Mouse (Mus musculus) kidney, postnatal 4 days (tissue): ENCODE data around the gene Gm49661.

Experiments used
- DNase-seq, 2 experiments: peaks; one replicate each; pipeline ENCODE4 v3.0.0; 2021; ENCODE audit warnings: mixed read lengths in 2 of 2

The Gm49661 gene

DNA sequence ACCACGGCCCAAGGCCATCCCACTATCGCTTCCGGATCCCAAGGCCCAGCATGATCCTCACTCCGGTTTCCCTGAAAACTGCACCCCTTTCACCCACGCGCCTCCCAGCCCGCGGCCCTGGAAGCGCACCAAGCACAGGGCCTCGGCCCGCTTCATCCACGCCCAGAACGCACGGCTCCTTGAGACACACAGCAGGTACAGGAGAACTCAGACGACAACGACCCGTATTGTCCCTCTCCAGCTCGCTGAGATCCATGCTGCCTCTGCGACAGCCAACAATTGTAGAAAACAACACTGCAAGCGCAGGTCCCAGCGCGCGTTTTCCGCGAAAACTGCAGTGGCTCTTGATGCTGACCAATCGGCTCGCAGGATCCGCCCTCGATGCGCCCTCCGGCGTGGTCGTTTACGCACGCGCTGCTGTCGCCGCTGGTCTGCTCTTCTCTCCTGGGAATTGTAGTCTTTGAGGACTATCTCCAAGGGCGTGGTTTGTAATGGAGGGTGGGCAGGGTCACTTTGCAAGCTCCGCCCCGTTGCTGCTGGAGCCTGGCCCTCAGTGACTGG, 3.4 kb downstream of the Gm49661 start:
- DNase-seq, result peak; percentile 95 to 97

DNA sequence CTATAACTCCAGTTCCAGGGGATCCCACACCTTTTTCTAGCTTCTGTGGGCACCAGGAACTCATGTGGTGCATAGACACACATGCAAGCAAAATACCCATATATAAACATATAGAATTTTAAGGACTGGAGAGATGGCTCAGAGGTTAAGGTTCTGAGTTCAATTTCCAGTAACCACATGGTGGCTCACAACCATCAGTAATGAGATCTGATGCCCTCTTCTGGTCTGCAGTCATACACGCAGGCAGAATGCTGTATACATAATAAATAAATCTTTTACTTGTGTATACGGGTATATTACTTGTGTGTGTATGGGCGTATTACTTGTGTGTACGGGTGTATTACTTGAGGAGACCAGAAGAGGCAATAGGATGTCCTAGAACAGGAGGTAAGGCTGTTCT, 5.3 kb downstream of the Gm49661 start:
- DNase-seq, result no peak

DNA sequence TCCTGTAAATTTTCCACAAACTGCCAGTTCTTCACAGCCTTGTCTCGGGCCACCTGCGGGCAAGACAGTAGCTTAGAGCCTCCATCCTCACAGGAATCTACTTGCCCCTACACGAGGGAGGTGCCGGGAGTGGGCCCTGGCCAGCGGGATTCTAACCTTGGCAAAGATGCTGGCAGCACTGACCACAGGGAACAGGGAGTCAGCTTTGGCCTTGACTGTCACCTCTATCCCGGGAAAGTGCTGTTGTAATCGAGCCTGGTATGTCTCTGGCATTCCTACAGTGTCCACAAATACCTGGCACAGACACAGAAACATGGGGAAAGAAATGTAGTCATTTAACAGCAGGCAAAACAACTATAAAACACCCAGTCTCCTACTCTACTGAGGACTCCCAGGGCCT, 9.4 kb downstream of the Gm49661 start:
- DNase-seq, result no peak

DNA sequence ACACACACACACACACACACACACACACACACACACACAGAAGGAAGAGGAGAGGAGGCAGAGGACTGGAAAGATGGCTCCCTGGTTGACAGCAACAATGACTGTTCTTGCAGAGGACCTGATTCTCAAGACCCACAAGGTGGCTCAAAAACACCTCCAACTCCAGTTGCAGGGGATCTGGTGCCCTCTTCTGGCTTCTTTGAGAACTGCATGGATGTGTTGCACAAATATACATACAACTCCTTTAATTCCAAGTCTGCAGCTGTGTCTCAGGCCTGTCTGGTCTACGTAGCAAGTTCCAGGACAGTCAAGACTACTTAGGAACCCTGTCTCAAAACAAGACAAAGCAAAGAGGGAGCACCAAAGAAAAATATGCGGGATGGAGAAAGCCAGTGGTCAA, 12.5 kb downstream of the Gm49661 start:
- DNase-seq, result peak; percentile 83 to 86

DNA sequence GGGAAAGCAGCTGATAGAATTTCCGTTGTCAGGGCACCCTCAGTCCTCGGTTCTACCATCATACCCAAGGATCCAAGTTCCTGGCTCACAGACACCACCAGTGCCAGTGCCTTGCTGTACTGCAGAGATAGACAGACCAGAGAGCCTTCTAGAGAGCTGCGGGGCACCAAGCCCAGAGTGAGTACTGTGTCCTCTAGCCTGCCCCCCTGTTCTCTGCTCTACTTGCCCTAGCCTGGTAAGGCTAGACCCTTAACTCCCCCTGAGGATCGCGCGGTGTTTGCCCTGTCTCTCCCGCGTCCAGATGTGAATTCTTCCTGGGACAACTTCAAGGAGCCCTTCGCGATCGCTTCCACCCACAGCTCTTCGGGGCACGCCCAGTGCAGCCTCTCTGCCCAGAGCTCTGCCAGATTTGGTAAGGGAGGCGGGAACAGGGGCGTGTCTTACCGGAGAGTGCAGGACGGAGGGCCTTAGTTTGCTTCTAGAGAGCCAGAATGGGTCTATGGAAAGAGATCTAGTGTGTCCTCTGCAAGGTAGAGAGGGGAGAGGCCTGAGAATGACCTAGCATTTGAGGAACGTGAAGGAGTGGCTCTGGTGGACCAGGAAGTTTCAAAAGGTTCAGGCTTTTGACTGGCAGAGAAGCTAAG, 16.5 kb downstream of the Gm49661 start:
- DNase-seq, result peak; percentile 43 to 57

DNA sequence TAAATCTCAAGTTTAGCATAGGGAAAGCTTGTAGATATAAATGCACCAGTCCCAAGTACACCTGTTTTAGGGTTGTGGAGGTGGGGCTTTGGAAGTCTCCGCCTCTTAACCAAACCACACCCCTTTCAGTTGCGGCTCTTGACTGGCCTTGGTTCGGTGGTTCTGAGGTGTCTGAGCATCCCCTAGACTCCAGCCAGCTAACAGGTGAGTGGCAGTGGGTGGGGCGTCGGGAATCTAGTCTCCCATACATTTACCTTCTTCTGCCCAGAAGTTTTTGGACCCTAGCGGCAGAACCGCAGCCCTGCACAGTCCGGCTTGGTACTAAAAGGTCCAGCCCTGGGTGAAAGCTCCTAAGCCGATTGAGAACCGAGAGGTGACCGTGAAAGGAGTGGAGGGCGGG, 19.5 kb downstream of the Gm49661 start:
- no peak for DNase-seq

DNA sequence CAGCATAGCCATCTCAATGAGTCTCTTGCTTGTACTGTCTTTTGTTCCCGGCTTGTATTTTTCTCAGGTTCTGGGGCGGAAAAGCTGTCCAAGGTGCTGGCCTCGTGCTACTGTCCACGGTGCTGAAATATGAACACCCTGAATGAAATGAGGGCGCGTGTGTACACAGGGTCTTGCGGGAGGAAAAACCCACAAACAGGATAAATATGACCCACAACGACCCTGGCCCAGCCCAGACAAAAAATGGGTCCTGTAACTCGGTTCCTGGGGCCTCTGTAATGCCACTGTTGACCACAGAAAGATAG, 22.0 kb downstream of the Gm49661 start:
- peak; percentile 79 to 80 for DNase-seq

DNA sequence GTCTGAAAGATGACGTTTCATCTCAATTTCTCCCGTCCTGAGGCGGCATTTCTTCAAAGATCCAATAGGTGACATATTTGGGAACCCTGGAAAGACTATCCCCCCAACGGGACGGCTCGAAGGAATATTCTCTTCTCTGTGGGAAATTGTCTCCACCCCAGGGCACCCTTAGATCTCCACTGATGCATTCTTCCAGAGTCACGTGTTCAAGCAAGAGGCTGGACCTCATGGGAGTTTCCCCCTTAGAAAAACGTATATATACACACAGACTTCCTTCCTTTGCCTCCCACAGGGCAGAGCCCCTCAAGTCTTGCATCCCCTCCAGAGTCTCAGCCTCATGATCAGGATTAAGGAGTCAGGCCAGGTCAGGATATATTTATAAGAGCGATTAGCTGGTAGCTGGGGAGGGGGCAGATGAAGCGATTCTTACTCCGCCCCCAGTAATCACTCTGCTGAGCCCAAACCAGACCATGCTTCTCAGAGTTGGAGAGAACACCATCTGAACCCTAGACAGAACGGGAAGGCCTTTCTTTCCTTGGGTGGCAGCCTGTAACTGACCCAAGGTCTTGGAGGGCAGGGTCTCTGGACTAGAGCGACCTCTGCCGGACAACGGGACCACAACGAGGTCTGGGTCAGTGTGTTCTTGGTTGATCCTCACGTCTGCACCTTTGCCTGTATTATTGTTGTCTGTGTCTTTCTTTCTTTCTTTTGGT, 22.5 kb downstream of the Gm49661 start, which contains the start of gene Rtbdn:
Rtbdn (plus strand) TSS at position 464 of the 713 bp plus-strand sequence.
- no peak for DNase-seq

DNA sequence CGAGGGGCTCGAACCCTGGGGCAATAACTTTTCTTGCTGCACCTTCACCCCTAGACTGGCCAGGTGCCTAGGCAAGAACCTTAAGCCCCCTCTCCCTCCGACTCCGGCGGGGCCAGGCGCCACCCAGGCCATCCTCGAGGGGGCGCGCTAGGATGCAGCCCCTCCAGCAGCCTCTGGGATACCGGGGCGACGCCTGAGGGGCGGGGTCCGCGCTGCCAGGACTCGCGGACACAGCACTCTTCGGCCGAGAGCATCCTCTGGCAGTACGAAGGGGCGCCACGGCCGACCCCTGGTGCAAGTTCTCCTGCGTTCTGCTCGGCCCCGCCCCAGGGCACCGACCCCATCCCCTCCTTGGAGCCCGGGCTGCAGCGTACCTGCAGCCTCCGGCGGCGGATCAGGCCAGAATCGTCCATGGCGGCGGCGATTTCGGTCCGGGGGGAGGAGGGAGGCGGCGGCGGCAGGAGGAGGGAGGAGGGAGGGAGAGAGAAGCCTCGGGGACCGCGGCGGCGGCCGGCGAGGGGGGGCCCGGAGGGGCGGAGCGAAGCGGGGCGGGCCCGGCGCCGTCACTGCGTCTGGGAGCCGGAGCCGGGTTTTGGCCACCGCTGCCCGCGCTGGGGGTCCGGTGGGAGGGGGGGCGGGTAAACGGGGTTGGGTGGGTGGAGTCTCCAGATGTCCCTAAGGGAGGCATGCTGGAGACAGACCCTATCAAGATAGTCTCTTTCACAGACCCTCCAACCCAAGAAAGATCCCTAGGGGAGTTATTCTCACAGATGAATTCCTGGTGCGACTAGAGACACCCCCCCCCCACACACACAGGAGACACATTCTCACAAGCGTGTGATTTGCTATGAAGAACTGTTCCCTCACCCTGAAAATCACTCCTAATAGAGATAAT, 23.4 kb downstream of the Gm49661 start:
- peak in 1 of 2 experiments; percentile 21 for DNase-seq

DNA sequence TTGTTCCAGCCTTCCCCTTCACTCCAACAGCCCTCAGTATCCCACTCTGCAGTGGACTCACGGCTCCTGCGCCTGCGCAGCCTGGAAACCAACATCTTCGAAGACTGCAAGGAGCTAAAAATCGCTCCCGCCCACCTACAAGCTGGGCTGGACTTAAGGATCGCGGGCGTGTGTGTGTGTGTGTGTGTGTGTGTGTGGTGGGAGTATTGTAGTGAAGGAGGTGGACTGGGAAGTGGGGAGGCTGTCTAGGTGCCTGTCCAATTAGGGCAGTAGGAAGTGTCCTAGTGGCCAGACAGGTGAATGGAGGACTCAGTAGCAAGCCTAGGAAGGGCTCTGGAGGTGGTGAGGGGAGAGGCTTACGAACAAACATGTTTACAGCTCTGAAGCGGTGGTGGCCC, 24.0 kb downstream of the Gm49661 start:
- DNase-seq, result peak in 1 of 2 experiments; percentile 16

DNA sequence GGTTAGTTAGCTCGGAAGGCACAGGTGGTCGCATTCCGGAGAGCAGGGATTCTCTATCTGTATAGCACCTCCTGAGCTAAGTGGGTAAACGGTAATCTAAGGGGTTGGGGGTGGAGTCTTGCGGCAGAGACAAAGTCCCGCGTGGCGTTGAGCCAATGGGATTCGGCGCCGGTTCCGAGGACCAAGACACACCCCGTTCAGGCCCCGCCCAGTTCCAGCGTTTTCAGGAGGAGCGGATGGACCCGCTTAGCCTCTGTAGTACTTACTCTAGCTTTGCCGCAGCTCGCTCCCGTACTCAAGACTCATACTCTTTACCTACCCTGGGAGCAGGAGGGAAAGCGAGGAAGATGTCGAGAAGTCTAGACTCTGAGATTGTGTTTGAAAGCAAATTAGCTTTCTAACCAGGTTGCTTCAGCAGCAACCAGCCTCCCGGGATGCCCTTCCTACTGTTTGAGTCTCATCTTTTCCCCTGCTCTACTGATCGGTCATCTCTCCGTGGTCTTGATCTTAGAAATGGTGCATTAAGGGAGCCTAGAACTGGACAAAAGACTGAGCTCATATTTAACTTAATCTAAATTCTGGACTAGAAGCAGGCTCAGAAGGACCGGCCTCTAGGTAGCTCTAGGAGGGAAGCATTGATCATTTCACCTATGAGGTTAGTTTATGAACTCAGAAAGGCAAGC, 24.6 kb downstream of the Gm49661 start:
- DNase-seq, result peak; percentile 61 to 68

DNA sequence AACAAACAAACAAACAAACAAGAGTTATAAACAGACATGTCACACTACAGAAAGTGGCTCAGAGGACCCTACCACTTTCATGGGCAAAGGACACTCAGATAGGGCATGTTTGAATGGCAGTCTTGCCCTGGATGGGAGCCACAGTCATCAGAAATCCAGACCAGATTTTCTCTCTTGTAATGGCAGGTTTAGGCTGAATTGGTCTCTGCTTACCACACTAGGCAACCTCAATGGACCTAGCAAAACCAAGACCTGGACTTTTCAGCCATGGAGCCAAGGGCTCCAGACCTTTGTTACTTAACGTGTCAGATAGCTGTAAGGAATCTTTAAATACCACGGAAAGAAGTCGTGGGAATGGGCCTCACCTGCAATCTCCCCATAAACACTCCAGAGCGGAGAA, 25.5 kb downstream of the Gm49661 start:
- no peak for DNase-seq

DNA sequence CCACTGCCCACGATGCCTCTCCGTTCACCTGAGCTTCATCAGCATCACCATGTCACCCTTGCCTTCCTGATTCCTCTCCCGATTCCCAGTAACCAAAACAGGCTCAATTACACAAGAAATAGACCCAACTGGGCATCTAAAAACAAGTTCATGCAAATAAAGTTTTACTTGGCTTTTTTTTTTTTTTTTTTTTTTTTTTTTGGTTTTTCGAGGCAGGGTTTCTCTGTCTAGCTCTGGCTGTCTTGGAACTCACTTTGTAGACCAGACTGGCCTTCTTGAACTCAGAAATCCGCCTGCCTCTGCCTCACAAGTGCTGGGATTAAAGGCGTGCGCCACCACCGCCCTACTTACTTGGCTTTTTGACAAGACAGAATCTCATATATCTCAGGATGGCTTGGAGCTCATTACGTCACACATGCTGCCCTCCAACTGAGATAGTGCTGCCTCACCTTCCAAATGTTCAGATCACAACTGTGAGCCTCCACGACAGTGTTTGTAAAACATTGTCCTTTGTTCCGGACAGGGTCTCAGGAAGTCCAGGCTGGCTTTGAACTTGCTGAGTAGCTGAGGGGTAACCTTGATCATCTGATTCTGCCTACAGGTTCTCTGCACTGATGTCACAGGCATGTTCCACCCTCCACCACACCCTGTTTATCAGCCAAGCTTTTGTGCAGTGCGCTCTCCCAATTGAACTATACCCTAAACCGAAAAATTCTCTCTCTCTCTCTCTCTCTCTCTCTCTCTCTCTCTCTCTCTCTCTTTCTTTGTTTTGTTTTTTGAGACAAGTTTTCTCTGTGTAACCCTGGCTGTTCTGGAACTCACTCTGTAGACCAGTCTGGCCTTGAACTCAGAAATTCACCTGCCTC, 31.4 kb downstream of the Gm49661 start:
- no peak for DNase-seq

DNA sequence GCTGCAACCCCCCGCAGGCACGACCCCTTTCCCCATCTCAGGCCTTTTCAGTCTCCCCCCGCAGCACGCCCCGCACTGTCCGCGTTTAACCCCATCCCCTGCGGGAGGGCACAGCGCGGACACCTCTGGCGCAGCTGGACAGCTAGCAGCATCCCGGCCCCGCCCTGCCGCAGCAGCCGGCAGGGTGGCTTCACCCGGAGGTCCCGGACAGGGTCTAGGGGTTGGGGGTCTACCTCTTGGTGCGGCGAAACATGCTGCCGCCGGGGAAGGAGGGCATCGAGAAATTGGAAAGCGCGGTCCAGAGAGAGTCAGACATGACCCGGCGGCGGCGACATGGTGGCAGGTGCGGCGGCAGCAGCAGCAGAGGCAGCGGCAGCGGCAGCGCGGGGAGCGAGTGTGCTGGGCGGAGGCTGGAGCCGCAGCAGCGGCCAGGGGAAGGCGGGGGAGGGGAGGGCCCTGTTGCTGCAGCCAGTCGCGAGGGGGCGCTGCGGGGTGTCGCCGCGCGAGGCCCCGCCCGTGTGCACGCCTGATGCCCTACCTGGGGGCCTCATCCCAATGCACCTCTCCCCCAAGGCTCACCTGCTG, 32.2 kb downstream of the Gm49661 start, which contains the start of gene Mast1:
Mast1 (minus strand) TSS at position 398 of the 585 bp plus-strand sequence.
- peak; percentile 75 to 81 for DNase-seq

DNA sequence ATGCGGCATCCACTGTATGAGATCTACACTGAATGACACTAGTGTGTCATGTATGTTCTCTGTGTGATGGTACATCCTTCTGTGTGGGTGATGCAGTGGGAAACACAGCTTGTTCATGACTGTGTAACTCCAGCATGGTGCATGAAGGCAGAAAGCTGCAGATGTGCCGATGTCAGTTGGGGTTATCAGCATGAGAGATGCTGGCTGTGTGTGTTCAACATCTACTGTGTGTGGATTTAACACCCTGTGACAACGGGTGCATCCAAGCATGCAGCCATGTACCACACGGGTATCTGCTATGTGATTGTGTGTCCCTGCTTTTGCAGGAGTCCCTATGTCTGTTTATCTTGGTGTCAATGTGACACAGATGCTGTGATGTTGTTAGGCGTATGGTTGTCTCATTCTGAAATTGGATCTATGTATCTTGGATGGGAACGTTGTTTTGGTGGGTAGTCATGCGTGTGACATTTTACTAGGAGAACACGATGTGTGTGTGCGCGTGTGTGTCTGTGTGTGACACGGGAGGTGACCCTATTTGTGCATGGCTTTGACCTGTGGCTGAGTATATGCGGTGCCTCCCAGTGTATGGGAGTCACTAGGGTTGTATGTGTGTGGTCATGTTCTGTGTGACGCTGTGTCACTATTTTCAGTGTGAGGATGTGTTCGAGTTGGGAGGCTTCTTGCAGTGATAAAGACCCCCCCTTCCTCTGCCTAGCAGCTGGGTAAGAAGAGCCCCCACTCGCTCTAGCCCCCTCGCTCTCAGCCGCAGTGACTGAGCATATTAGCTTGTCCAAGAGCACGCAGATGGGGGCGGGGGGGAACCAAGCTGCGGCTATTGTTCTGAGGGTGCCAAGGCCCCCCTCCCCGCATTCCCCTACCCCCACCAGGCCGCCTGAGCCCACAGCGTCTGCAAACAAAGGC, 32.9 kb downstream of the Gm49661 start:
- DNase-seq, result no peak

DNA sequence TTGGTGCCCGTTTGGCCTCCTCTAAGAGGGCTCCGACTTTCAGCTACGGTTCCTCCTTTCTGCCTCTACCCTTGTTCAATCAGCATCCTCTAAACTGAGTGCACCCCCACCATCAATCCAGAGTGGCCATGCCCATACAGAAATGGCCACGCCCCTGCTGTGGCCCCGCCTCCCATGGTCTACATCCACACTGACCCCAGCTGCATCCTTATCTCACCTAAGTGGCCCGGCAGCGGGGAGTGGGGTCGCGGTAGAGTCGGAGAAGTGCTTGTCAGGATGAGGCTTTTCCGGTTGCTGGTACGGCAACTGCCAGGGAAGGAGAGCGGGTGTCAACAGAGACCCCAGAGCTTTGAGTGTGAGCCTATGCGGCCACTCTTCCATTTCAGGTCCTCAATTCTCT, 33.7 kb downstream of the Gm49661 start:
- DNase-seq, result no peak

DNA sequence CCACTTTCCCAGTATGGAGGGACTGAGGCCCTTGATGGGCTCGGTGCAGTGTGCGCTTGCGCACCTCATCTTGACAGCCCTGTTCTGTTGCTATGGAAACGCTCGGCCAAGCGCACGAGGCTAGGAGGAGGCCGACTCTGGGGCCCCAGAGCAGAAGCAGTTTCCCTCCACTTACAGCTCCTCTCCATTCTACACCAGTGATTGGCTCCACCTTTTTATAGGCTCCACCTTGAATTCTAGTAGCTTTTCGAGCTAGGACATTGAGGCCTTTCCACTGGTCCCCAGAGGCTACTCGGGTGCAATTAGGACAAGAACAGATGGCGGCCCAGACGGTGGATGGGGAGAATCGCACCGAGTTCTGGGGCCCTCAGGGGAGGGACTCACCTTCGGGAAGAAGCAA, 34.4 kb downstream of the Gm49661 start:
- peak; percentile 24 to 55 for DNase-seq

DNA sequence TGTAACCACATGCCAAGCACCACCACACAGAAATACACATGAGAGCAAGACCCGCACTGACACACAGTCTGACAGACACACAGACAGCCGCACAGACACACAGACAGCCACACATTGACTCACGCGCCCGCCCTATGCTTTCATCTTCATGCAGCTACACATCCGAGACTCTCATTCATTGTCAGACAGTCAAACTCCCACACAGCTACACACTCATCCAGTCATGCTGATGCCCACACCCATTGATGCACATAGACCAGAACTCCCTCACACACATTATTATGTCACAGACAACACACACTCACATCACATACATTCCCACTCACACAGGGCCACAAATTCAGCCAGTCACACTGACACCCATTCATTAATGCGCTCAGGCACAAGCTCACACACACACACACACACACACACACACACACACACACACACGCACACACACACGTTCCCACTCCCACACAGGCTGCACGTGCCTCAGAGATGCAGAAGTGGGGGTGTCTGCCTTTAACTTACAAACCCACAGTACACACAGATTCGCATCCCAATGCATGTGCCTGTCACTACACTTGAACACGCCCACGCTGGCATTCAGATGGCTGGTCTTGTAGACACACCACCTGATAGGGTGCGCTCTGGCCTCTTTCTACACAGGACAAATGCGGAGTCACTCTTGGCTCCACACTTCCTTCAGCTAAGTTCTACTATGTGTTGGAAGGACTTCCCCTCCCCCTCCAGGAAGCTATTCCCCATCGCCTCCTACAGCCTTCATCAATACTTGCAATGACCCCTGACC, 35.3 kb downstream of the Gm49661 start:
- DNase-seq, result no peak

DNA sequence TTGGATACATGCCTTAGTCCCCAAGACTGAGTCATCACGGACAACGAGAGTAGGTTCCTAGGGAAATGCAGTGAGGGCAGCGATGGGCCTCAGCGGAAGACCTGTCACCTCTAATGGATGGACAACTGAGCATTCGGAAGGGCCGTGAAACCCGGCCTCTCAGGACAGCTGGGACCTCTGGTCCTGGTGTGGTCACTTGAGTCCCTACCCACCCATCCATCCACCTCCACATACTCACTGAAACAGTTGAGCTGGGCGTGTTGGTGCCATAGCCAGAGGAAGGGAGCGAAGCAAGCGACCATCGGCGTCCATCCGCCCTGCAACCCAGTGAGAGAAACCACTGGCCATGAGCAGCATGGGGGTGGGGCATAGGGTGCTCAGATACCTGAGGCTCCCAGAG, 38.7 kb downstream of the Gm49661 start:
- DNase-seq, result no peak
